Mouse (Mus musculus): ENCODE data around the gene Pth2. TPM values are rescaled to one million over a fixed set of nuclear protein-coding genes. Genes with fewer than 3 reads are reported as not detected.

Gene Pth2
- polyA plus RNA-seq, 1 experiment from 2014 or later: not detected

DNA sequence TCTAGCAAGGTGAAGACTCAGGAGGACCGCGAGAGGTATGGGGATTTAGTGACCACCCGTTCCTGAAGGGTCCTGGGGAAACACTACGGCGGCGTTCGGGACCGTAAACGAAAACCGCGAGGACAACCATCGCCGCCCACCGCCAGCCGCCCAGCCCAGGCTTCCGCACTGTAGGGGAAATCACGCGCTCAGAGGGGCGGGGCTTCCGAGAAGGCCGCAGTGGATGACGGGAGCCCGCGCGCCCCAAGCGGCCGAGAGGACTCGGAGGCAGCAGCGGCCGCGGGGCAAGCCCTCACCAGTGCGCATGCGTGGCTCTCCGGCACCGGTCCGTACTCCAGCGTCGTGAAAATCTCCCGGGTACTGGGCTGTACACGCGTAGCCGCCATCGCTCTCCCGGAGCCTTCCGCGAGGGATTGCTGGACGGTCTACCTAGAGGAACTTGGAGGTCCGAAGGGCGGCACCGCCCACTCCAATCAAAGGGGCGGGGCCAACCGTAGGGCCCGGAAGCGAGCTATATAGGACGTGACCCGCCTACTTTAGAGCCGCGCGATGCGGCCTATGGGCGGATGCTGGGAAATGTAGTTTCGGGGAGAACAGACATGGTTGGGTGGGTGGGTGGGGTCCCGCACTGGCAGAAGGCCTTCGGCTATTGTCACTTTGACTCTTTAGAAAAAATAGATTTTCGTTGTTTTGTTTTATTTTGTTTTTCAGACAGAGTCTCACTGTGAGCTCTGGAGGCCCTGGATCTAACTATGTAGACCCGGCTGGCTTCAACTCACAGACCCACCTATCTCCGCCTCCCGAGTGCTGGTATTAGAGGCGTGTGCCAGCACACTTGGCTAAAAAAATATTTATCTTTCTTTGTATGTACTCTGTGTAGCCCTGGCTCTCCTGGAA is 26.5 kb upstream of the Pth2 start, which contains the start of the genes Pih1d1 and Aldh16a1:
Gene Pih1d1, plus strand, starts transcription at position 208 of the 897 bp plus-strand sequence.
Gene Aldh16a1, minus strand, starts transcription at position 489 of the 897 bp plus-strand sequence.
- Histone ChIP-seq H3K4me1 (peaks cover 14% of the 10 kb centered on the region; the same call in 1 of the 2 replicates), H3K4me3 (peak within 1 kb of the TSS; percentile 78), H3K27me3 (no peaks in the 10 kb centered on the region), H3K36me3 (peaks cover 22% of the 10 kb centered on the region), H3K27ac (peak within 1 kb of the TSS; percentile 99), H3K9me3 (no peaks in the 10 kb centered on the region), H3K9ac (peak within 1 kb of the TSS; percentile 85), H3K4me2 (peak within 1 kb of the TSS; percentile 58)
- ATAC-seq (ENCODE audit: insufficient number of reproducible peaks, low FRiP score, low TSS enrichment, low read depth): peak; percentile 95
- WGBS: 3% methylated on average over 69 of the region's 69 CpGs

DNA sequence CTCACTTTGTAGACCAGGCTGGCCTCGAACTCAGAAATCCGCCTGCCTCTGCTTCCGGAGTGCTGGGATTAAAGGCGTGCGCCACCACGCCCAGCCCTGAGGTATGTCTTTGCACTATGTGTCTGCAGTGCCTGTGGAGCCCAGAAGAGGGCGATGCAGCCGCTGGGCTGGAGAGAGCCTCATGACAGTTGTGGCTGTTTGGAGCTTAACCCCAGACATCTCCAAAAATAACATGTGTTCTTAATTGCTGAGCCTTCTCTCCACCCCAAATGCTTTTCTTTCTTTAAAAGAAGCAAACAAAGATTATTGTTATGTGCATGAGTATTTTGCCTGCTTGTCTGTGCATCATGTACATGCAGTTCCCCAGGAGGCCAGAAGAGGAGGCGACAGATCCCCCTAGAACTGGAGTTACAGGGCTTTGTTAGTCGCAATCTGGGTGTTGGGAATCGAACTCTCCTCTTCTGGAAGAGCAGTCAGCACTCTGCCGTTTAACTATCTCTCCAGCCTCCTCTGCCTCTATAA is 25.7 kb upstream of the Pth2 start:
- peak overlapping the region; percentile 58 for H3K4me2 ChIP-seq
- H3K36me3 ChIP-seq: peaks cover 29% of the 10 kb centered on the region
- peak overlapping the region; percentile 78 for H3K4me3 ChIP-seq
- H3K9me3 ChIP-seq: no peaks in the 10 kb centered on the region
- peaks cover 14% of the 10 kb centered on the region; the same call in 1 of the 2 replicates for H3K4me1 ChIP-seq
- WGBS: 75% methylated on average over 12 of the region's 12 CpGs
- H3K27me3 ChIP-seq: no peaks in the 10 kb centered on the region
- ATAC-seq (ENCODE audit: insufficient number of reproducible peaks, low FRiP score, low TSS enrichment, low read depth): no peak
- peak overlapping the region; percentile 99; the same call in 1 of the 2 replicates for H3K27ac ChIP-seq
- H3K9ac ChIP-seq: no peak overlapping the region

DNA sequence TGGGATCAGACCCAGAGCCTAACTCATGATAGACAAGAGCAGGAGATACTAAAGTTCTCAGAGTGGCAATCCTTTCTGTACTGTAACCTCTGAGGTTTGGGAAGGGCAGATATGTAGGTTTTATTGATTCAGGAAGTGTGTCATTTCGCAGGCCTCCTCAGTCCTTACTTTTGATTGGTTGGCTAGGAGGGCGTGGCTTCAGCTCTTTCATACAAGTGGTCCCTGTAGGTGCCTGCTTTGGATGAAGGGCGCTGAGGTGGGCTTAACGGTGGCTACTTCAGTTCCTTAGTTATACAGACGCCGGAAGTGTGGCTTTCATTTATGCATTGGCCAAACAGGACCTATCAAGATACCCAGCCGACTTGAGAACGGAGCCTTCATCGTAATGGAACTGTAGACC is 25.2 kb upstream of the Pth2 start:
- Histone ChIP-seq H3K27me3 (no peaks in the 10 kb centered on the region), H3K9me3 (no peaks in the 10 kb centered on the region), H3K36me3 (peaks cover 35% of the 10 kb centered on the region), H3K27ac (peak overlapping the region; percentile 99; the same call in 1 of the 2 replicates), H3K4me1 (peaks cover 14% of the 10 kb centered on the region; the same call in 1 of the 2 replicates), H3K4me3 (no peak overlapping the region), H3K4me2 (no peak overlapping the region), H3K9ac (no peak overlapping the region)
- WGBS: 80% methylated on average over 9 of the region's 9 CpGs
- no peak for ATAC-seq (ENCODE audit: insufficient number of reproducible peaks, low FRiP score, low TSS enrichment, low read depth)

DNA sequence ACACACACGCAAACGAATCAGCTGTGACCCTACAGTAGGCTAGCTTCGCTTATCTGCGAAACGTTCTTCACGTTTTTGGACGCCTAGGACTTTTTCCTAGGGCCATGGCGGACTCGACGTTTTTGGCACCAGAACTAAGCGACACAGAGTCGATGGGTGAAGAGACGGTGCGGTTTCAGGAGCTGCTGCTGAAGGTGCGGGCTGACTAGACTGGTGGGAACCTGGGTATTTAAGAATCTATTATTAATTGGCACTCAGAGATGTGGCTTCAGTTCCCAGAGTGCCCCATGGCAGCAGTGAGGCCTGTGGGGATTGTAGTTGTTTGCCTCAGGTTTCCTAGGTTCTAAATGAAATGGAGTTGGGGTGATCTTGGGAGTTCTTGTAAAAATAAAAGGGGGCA is 24.6 kb upstream of the Pth2 start:
- ATAC-seq (ENCODE audit: insufficient number of reproducible peaks, low FRiP score, low TSS enrichment, low read depth): no peak
- Histone ChIP-seq H3K36me3 (peaks cover 39% of the 10 kb centered on the region), H3K27ac (no peak overlapping the region), H3K9me3 (no peaks in the 10 kb centered on the region), H3K4me1 (peaks cover 14% of the 10 kb centered on the region; the same call in 1 of the 2 replicates), H3K9ac (no peak overlapping the region), H3K4me2 (no peak overlapping the region), H3K4me3 (no peak overlapping the region), H3K27me3 (no peaks in the 10 kb centered on the region)
- 95% methylated on average over 15 of the region's 15 CpGs for WGBS

DNA sequence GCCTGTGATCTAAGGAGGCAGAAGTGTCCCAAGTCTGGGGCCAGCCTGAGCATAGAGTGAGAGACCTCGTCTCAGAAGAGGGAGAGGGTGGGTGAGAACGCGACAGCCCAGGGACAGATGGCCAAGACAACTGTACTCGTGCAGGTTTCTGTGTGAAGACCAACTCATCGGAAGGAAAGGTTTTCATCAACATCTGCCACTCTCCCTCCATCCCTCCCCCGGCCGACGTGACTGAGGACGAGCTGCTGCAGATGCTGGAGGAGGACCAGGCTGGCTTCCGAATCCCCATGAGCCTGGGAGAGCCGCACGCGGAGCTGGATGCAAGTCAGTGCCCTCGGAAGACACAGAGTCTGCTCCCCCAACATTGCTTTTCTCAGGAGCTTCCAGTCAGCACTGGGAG is 23.3 kb upstream of the Pth2 start:
- Histone ChIP-seq H3K4me1 (peaks cover 21% of the 10 kb centered on the region), H3K4me2 (no peak overlapping the region), H3K27me3 (peaks cover 2% of the 10 kb centered on the region), H3K36me3 (peaks cover 39% of the 10 kb centered on the region), H3K9me3 (no peaks in the 10 kb centered on the region), H3K4me3 (no peak overlapping the region), H3K9ac (no peak overlapping the region), H3K27ac (no peak overlapping the region)
- ATAC-seq (ENCODE audit: insufficient number of reproducible peaks, low FRiP score, low TSS enrichment, low read depth): no peak
- WGBS: 87% methylated on average over 14 of the region's 14 CpGs

DNA sequence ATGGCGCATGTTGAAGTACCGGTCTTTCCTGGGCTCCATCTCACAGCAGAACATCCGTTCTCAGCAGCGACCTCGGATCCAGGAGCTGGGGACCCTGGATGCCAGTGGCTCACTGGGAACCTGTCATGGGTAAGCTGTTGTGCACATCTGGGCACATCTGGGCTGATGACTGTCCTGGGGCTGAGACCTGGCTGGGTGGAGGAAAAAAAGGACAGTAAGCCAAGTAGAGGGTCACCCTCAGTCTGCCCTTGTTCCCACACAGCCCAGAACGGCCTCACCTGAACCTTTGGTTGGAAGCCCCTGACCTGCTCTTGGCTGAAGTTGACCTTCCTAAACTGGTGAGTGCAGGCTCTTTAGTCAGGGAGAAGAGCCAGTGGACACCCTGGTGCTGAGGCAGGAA is 21.8 kb upstream of the Pth2 start:
- 89% methylated on average over 6 of the region's 6 CpGs for WGBS
- Histone ChIP-seq H3K4me3 (no peak overlapping the region), H3K4me2 (no peak overlapping the region), H3K27me3 (peaks cover 17% of the 10 kb centered on the region), H3K9me3 (no peaks in the 10 kb centered on the region), H3K36me3 (peaks cover 39% of the 10 kb centered on the region), H3K27ac (no peak overlapping the region), H3K9ac (no peak overlapping the region), H3K4me1 (peaks cover 25% of the 10 kb centered on the region)
- no peak for ATAC-seq (ENCODE audit: insufficient number of reproducible peaks, low FRiP score, low TSS enrichment, low read depth)

DNA sequence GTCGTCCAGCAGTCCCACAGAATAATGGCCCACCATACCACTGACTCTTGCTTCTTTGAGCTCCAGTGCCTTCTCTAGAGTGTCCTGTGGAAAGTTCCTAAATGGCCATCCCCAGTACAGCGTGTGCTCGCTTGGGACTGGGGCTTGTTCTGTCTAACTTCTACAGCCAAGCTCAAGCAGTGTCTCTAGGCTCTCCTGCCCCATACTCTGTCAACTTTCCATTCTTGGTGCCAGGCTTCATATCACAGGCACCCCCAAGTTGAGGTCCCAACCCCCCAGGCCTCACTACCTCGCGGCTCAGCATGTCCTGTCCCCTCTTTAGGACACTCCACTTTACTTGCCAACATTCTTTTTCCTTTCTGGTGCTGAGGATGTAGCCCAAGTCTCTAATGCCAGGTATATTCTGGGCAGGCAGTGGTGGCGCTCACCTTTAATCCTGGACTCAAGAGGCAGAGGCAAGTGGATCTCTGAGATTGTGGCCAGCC is 20.4 kb upstream of the Pth2 start:
- no peak for ATAC-seq (ENCODE audit: insufficient number of reproducible peaks, low FRiP score, low TSS enrichment, low read depth)
- H3K9ac ChIP-seq: no peak overlapping the region
- peaks cover 31% of the 10 kb centered on the region for H3K27me3 ChIP-seq
- no peaks in the 10 kb centered on the region for H3K9me3 ChIP-seq
- no peak overlapping the region for H3K27ac ChIP-seq
- H3K4me2 ChIP-seq: no peak overlapping the region
- WGBS: 95% methylated on average over 6 of the region's 6 CpGs
- H3K36me3 ChIP-seq: peaks cover 39% of the 10 kb centered on the region
- H3K4me3 ChIP-seq: no peak overlapping the region
- H3K4me1 ChIP-seq: peaks cover 21% of the 10 kb centered on the region

DNA sequence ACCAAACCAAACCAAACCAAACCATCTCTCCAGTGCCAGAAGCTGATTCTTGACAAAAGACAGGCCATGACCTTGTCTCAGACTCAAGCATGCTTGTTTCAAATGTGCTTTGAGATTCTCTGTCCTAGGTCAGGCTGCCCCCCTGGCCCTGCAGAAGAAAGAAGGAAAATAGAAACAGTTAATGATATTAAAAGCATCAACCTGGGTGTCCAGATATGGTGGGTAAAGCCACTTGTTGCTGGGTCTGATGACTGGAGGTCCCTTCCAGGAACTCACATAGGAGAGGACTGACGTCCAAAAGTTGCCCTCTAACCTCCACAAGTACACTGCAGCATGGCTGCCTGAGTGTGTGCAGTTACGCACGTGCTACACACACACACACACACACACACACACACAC is 19.9 kb upstream of the Pth2 start:
- Histone ChIP-seq H3K9me3 (no peaks in the 10 kb centered on the region), H3K9ac (no peak overlapping the region), H3K4me2 (no peak overlapping the region), H3K27ac (no peak overlapping the region), H3K27me3 (peaks cover 36% of the 10 kb centered on the region), H3K4me3 (no peak overlapping the region), H3K36me3 (peaks cover 39% of the 10 kb centered on the region), H3K4me1 (peaks cover 19% of the 10 kb centered on the region)
- ATAC-seq (ENCODE audit: insufficient number of reproducible peaks, low FRiP score, low TSS enrichment, low read depth): no peak
- 90% methylated on average over 3 of the region's 3 CpGs for WGBS

DNA sequence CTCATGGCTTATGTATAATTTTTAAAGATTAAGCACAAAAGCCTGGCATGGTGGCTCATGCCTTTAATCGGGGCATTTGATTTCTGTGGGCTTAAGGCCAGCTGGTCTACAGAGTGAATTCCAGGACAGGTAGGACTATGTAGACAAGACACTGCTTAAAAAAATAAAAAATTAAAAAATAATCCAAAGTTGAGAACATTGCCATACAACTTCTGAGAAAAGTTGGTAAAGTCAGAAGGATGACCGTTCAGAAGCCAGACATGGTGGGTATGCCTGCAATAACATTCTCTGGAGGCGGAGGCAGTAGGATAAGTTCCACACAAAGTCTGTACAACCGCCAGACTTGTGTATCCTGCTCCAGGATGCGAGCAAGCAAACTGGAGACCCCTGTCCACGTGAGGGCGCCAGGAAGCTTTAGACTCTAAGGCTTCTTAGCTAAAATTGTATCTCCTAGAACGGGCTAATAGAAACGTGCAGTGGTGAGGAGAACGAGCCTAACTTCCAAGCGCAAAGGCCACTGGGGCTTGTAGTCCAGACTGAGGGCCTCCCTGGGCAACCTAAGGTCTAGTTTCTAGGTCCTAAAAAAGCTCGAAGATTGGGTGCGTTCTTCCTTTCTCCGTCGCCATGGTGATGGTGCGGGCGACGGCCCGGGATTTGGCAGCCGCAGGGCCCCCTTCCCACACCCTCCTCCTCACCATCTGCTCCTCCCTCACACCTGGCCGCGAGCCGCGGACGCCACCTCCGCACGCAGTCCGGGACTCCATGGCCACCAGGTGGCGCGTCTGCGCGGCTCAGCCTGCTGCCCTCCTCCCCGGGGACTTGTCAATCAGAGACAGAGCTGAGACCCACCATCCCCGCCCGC is 19.0 kb upstream of the Pth2 start:
- peak overlapping the region; percentile 28; the same call in 1 of the 2 replicates for H3K27ac ChIP-seq
- peak overlapping the region; percentile 80 for H3K4me2 ChIP-seq
- H3K36me3 ChIP-seq: peaks cover 39% of the 10 kb centered on the region
- no peaks in the 10 kb centered on the region for H3K9me3 ChIP-seq
- no peak overlapping the region for H3K9ac ChIP-seq
- H3K4me1 ChIP-seq: peaks cover 19% of the 10 kb centered on the region
- peak overlapping the region; percentile 45 for H3K4me3 ChIP-seq
- ATAC-seq (ENCODE audit: insufficient number of reproducible peaks, low FRiP score, low TSS enrichment, low read depth): peak; percentile 92
- peaks cover 46% of the 10 kb centered on the region for H3K27me3 ChIP-seq
- 4% methylated on average over 35 of the region's 35 CpGs for WGBS

DNA sequence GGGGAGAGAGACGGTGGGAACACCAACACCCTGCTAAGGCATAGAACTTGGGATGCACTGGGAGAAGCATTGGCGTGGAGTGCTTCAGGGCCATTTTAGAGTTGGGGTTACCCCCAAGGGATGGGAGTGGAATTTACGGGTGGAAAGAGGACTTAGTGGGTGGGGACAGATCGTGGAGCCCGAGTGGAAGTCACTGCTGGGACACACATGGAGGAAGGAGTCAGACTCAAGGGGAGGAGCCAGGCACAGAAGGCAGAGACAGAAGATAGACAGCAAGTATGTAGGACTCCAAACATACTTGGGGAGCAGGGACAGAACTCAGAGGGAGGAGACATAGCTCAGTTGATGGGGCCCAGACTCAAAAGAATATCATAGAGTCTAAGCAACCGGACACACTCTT is 18.2 kb upstream of the Pth2 start:
- H3K4me1 ChIP-seq: peaks cover 19% of the 10 kb centered on the region
- H3K4me3 ChIP-seq: peak overlapping the region; percentile 45
- no peaks in the 10 kb centered on the region for H3K9me3 ChIP-seq
- peaks cover 53% of the 10 kb centered on the region for H3K27me3 ChIP-seq
- ATAC-seq (ENCODE audit: insufficient number of reproducible peaks, low FRiP score, low TSS enrichment, low read depth): no peak
- H3K27ac ChIP-seq: no peak overlapping the region
- no peak overlapping the region; the same call in 1 of the 2 replicates for H3K9ac ChIP-seq
- H3K36me3 ChIP-seq: peaks cover 34% of the 10 kb centered on the region
- WGBS: 26% methylated on average over 6 of the region's 6 CpGs
- peak overlapping the region; percentile 80 for H3K4me2 ChIP-seq

DNA sequence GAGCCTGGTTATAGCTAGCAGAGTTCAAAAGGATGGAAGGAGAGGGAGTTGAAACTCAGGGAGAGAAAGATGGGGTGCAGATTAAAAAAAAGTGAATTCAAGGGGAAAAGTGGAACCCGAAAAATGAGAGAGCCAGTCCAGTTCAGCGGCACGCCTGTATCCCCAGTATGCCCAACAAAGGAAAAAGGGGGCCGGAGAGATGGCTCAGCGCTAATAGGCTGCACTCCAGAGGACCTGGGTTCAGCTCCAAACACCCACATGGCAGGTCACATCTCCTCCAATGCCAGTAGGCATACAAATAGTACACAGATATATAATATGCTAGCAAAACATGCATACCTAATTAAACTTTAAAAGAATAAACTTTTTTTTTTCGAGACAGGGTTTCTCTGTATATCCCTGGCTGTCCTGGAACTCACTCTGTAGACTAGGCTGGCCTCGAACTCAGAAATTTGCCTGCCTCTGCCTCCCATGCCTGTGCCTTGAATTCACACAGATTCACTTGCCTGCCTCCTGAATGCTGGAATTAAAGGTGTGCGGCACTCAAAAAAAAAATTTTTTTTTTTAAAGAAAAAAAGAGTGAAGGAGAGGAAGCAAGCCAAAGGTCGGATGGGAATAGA is 17.7 kb upstream of the Pth2 start:
- no peak overlapping the region for H3K4me3 ChIP-seq
- H3K27ac ChIP-seq: no peak overlapping the region
- H3K9ac ChIP-seq: no peak overlapping the region
- no peaks in the 10 kb centered on the region for H3K9me3 ChIP-seq
- peaks cover 19% of the 10 kb centered on the region for H3K4me1 ChIP-seq
- ATAC-seq (ENCODE audit: insufficient number of reproducible peaks, low FRiP score, low TSS enrichment, low read depth): no peak
- H3K4me2 ChIP-seq: no peak overlapping the region
- 69% methylated on average over 9 of the region's 9 CpGs for WGBS
- H3K36me3 ChIP-seq: peaks cover 29% of the 10 kb centered on the region
- H3K27me3 ChIP-seq: peaks cover 58% of the 10 kb centered on the region

All from limb, embryonic 15.5 days (tissue).